ENCODE assay signal across 18 mouse cellular contexts in the genomic region with DNA sequence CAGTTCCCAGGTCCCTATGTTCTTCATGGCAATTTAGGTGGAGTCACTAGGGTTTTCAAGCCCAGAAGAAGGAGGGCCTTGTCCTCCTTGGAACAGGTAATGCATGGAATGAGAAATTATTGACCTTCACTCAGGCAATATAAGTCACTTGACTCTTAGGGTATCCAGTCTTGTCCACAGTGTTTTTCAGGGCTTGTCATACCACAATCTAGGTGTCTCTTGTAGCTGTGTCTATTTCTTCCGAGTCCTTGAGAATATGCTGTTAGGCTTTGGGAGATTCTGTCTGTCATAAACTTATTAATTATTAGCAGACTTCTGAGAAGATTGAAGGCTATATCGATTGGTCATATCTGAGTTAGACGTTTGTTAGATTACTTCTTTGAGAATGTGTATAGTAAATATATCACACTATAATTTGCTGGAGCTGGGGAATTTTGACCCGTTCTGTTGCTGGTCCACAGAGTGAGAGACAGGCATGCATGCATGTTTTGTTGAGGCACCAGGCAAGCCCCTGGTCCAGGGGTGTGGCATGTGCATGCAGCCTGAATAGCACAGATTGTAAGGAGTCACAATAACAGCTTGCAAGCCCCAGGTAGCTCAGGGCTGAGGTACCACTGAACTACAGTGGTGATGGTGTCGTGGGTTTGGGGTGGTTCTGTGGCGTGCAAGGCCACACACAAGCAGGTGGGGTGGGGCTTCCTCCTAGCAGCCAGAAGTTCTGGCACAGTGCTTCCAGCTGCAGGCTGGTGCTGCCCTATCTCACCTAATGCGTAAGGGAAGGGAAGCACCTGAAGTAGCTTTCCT. TPM values are rescaled to one million over a fixed set of nuclear protein-coding genes. Genes with fewer than 3 reads are reported as not detected.
DNase-seq lines count a peak whose midpoint lies in the region; ATAC-seq and TF ChIP-seq lines count a peak whose summit lies in the region.
"Had no signal": no experiment of that assay in that cellular context is flagged by ENCODE, and none has a peak within 500 bp of the region (broad histone marks: within the 10 kb centered on the region; RNA-seq: fewer than 3 reads in every experiment).

No protein-coding gene starts in this region.

- TF ChIP-seq EP300 in lung, postnatal 0 days (IDR thresholded peaks at IDR 0.05), result no peak
- TF ChIP-seq EP300 in liver, embryonic 14.5 days (IDR thresholded peaks at IDR 0.05; ENCODE audit: low read depth), result no peak

- WGBS in lung, embryonic 16.5 days, result 78% methylated on average over 7 of the region's 7 CpGs
- WGBS in lung, postnatal 0 days, result 78% methylated on average over 7 of the region's 7 CpGs
- 58% methylated on average over 7 of the region's 7 CpGs for WGBS in liver, embryonic 14.5 days (ENCODE audit: insufficient replicate concordance)

- TF ChIP-seq CTCF in lung, postnatal 0 days (IDR thresholded peaks at IDR 0.05), result no peak
- TF ChIP-seq CTCF in liver, embryonic 14.5 days (IDR thresholded peaks at IDR 0.05; ENCODE audit: low read depth), result no peak

- H3K36me3 ChIP-seq in lung, embryonic 16.5 days (ENCODE audit: control insufficient read depth, insufficient read depth, low read length), result no peaks in the 10 kb centered on the region
- H3K36me3 ChIP-seq in lung, postnatal 0 days (ENCODE audit: insufficient read depth, low read length), result no peaks in the 10 kb centered on the region
- no peaks in the 10 kb centered on the region for H3K36me3 ChIP-seq in liver, embryonic 14.5 days (replicated peaks; ENCODE audit: control insufficient read depth, insufficient read depth, low read depth)
- no peaks in the 10 kb centered on the region for H3K36me3 ChIP-seq in splenic B cell, adult 2 months (ENCODE audit: control insufficient read depth, insufficient read depth, low read length, poor library complexity, severe bottlenecking)
- H3K36me3 ChIP-seq: embryonic facial prominence, embryonic 12.5 days; limb, embryonic 10.5 days had no signal

- intact Hi-C loops in left cerebral cortex, postnatal 36 days (cut with DNase I), result no loop called here

- 0 out of 2 replicates have a peak, but pooled peaks have one; percentile 8 for ATAC-seq in lung, embryonic 16.5 days (ENCODE audit: low read depth)
- no peak for ATAC-seq in lung, postnatal 0 days
- ATAC-seq in hematopoietic stem cell, adult 5-6 weeks (replicated peaks in 1 of 2; ENCODE audit: insufficient read depth in 1 of 2, low FRiP score in 2 of 2, low TSS enrichment in 1 of 2, low read depth in 1 of 2, poor library complexity in 2 of 2, severe bottlenecking in 2 of 2), result peak; percentile 33 to 44; a peak in 3 of 4 replicates
- ATAC-seq in liver, embryonic 14.5 days (ENCODE audit: insufficient read depth), result peak; percentile 25
- ATAC-seq: forebrain, postnatal 0 days had no signal

- no peaks in the 10 kb centered on the region for H3K27me3 ChIP-seq in lung, embryonic 16.5 days (ENCODE audit: control insufficient read depth, insufficient read depth, low read depth, low read length)
- H3K27me3 ChIP-seq in lung, postnatal 0 days (replicated peaks; ENCODE audit: insufficient read depth, low read length), result no peaks in the 10 kb centered on the region
- no peaks in the 10 kb centered on the region for H3K27me3 ChIP-seq in liver, embryonic 14.5 days (ENCODE audit: control insufficient read depth, insufficient read depth, low read length)
- H3K27me3 ChIP-seq in splenic B cell, adult 2 months (ENCODE audit: control insufficient read depth, insufficient read depth, low read length, poor library complexity, severe bottlenecking), result no peaks in the 10 kb centered on the region
- H3K27me3 ChIP-seq: embryonic facial prominence, embryonic 12.5 days had no signal

- H3K4me2 ChIP-seq in lung, embryonic 16.5 days (ENCODE audit: low read depth, low read length), result no peak overlapping the region
- no peak overlapping the region for H3K4me2 ChIP-seq in lung, postnatal 0 days (replicated peaks; ENCODE audit: low read depth, low read length)
- peak overlapping the region; percentile 61 for H3K4me2 ChIP-seq in liver, embryonic 14.5 days (ENCODE audit: low read depth)
- H3K4me2 ChIP-seq: embryonic facial prominence, embryonic 12.5 days had no signal

- DNase-seq in lung, postnatal 0 days (ENCODE audit: low spot score), result no peak
- DNase-seq in liver, embryonic 14.5 days (ENCODE audit: low read depth in 3 of 3, low spot score in 3 of 3), result no peak
- peak; percentile 21 for DNase-seq in splenic B cell, adult 2 months (ENCODE audit: low read depth, low spot score)
- no peak for DNase-seq in left cerebral cortex, postnatal 36 days (ENCODE audit: low spot score in 2 of 2)
- no peak for DNase-seq in lung, adult 18-20 months
- no peak for DNase-seq in cerebellum, postnatal 10 days
- DNase-seq: adrenal gland, adult 8-10 months; cerebellum, postnatal 14 days; forebrain, postnatal 0 days; gastrocnemius, postnatal 36 days; layer of hippocampus, adult 9-11 months; lung, postnatal 36 days; right cerebral cortex, postnatal 4 days; thymus, adult 18-20 months had no signal

- no peak overlapping the region for H3K4me3 ChIP-seq in lung, embryonic 16.5 days (ENCODE audit: low read length)
- no peak overlapping the region for H3K4me3 ChIP-seq in lung, postnatal 0 days (ENCODE audit: low read depth, low read length)
- H3K4me3 ChIP-seq in liver, embryonic 14.5 days (ENCODE audit: insufficient read depth in 1 of 2, low read depth in 2 of 2, low read length in 2 of 2), result no peak overlapping the region
- H3K4me3 ChIP-seq: embryonic facial prominence, embryonic 12.5 days; limb, embryonic 10.5 days had no signal

- H3K27ac ChIP-seq in lung, embryonic 16.5 days (ENCODE audit: low read length), result no peak overlapping the region
- no peak overlapping the region for H3K27ac ChIP-seq in lung, postnatal 0 days (ENCODE audit: low read length)
- H3K27ac ChIP-seq in liver, embryonic 14.5 days, result no peak overlapping the region
- H3K27ac ChIP-seq: embryonic facial prominence, embryonic 12.5 days; limb, embryonic 10.5 days had no signal

- peaks cover 12% of the 10 kb centered on the region; the same call in 1 of the 2 replicates for H3K4me1 ChIP-seq in lung, embryonic 16.5 days (replicated peaks; ENCODE audit: control insufficient read depth, insufficient read depth, low read length)
- no peaks in the 10 kb centered on the region for H3K4me1 ChIP-seq in lung, postnatal 0 days (ENCODE audit: insufficient read depth, low read depth, low read length)
- H3K4me1 ChIP-seq in liver, embryonic 14.5 days (replicated peaks; ENCODE audit: control insufficient read depth in 2 of 2, insufficient read depth in 2 of 2, low read length in 1 of 2), result peaks cover 11 to 14% of the 10 kb centered on the region in 2 experiments

- H3K9ac ChIP-seq in lung, embryonic 16.5 days (ENCODE audit: low read length), result no peak overlapping the region
- H3K9ac ChIP-seq in lung, postnatal 0 days (replicated peaks; ENCODE audit: low read depth), result no peak overlapping the region
- no peak overlapping the region; the same call in 1 of the 2 replicates for H3K9ac ChIP-seq in liver, embryonic 14.5 days (replicated peaks)
- H3K9ac ChIP-seq: embryonic facial prominence, embryonic 12.5 days; forebrain, postnatal 0 days had no signal

- no peaks in the 10 kb centered on the region for H3K9me3 ChIP-seq in lung, embryonic 16.5 days (ENCODE audit: control insufficient read depth, low read length)
- H3K9me3 ChIP-seq in lung, postnatal 0 days (ENCODE audit: low read length), result no peaks in the 10 kb centered on the region
- H3K9me3 ChIP-seq in liver, embryonic 14.5 days (ENCODE audit: control insufficient read depth, low read length), result no peaks in the 10 kb centered on the region
- H3K9me3 ChIP-seq: embryonic facial prominence, embryonic 12.5 days; limb, embryonic 10.5 days had no signal

RNA-seq across cellular contexts. Expression of gene Klrb1f, which starts 50.2 kb away (rescaled TPM):
- polyA plus RNA-seq in lung, embryonic 16.5 days (2015; fragmentation: Nextera tagmentation; extraction: Ambion mirVana), result 0.67 and 0.68 TPM in 2 replicates
- polyA plus RNA-seq in lung, postnatal 0 days (2015; fragmentation: Nextera tagmentation; extraction: Ambion mirVana), result 0.35 and 0.37 TPM in 2 replicates
- 0.15 and 8.1 TPM in 2 replicates for total RNA-seq in hematopoietic stem cell, adult 5-6 weeks (2017)
- polyA plus RNA-seq in liver, embryonic 14.5 days (2012; rRNA removed), result 0.16 and 0.23 TPM in 2 replicates
- polyA plus RNA-seq in liver, embryonic 14.5 days (2014; fragmentation: Nextera tagmentation; extraction: Ambion mirVana), result 0.15 and 0.72 TPM in 2 replicates
- not detected for total RNA-seq in left cerebral cortex, postnatal 36 days (2021)
- total RNA-seq: gastrocnemius, postnatal 36 days had no signal
